Mouse (Mus musculus) lung, adult 2 months (tissue): ENCODE measurements at regions not wholly inside any gene's neighbourhood (a gene's known extent, or its start where the extent isn't known, plus 50 kb on each side); places are given as distances from the start of the nearest gene placed in this dataset.

ENCODE experiments used
- CTCF ChIP-seq: fragments of 200-500 bp; IDR thresholded peaks from 2 replicates; pipeline ENCODE4 v1.5.1; 2011; ENCODE audit warnings: mild to moderate bottlenecking, low read length, control low read depth; ENCODE audit not compliant: insufficient read depth
- POLR2A ChIP-seq: fragments of 200-500 bp; IDR thresholded peaks from 2 replicates; pipeline ENCODE4 v1.6.1; 2011; ENCODE audit warnings: low read depth, mild to moderate bottlenecking, control low read depth, low read length, borderline replicate concordance; ENCODE audit errors: extremely low read depth

DNA sequence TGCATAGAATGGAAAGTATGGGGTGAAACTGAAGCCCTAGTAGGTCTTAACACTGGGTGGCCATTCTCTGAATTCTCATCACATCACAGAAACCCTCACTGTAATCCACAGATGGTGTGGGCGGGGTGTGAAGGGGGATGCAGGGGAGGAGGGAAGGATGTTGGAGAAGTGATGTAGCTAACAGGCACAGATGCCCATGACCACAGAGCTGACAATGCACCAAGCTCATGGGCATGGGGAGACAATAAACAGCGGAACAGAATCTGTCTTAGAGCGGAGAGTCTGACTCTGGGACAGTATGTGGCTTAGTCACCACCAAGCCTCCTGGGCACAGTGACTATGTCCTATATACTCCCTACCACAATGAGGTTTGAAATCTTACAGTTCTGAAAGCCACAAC lies 63.3 kb upstream of the Fam19a5 start:
- TF ChIP-seq CTCF (no peak), POLR2A (no peak)
